ENCODE assay signal across 18 mouse cellular contexts in genomic region chr7:3440526-3440925, GRCm38 (mm10). TPM values are rescaled to one million over a fixed set of nuclear protein-coding genes. Genes with fewer than 3 reads are reported as not detected.
DNase-seq lines count a peak whose midpoint lies in the region; ATAC-seq and TF ChIP-seq lines count a peak whose summit lies in the region.
"Had no signal": no experiment of that assay in that cellular context is flagged by ENCODE, and none has a peak within 500 bp of the region (broad histone marks: within the 10 kb centered on the region; RNA-seq: fewer than 3 reads in every experiment).

No protein-coding gene starts in this region.

- no peak overlapping the region for H3K27ac ChIP-seq in forebrain, embryonic 14.5 days (ENCODE audit: low read depth, low read length)
- no peak overlapping the region for H3K27ac ChIP-seq in forebrain, embryonic 15.5 days (replicated peaks)
- H3K27ac ChIP-seq in midbrain, postnatal 0 days (ENCODE audit: low read depth, low read length): no peak overlapping the region
- H3K27ac ChIP-seq in midbrain, embryonic 11.5 days (ENCODE audit: low read depth, low read length): no peak overlapping the region
- H3K27ac ChIP-seq: forebrain, embryonic 12.5 days; gastrocnemius, adult 2 months; intestine, embryonic 15.5 days had no signal

- H3K27me3 ChIP-seq in forebrain, embryonic 14.5 days (replicated peaks; ENCODE audit: control insufficient read depth, insufficient read depth, low read length): no peaks in the 10 kb centered on the region
- H3K27me3 ChIP-seq in forebrain, embryonic 15.5 days: no peaks in the 10 kb centered on the region
- H3K27me3 ChIP-seq in midbrain, postnatal 0 days (ENCODE audit: insufficient read depth, low read length): no peaks in the 10 kb centered on the region
- no peaks in the 10 kb centered on the region for H3K27me3 ChIP-seq in midbrain, embryonic 11.5 days (ENCODE audit: control insufficient read depth, insufficient read depth, low read length)
- H3K27me3 ChIP-seq: forebrain, embryonic 12.5 days; heart, embryonic 12.5 days; intestine, embryonic 15.5 days had no signal

- no peak overlapping the region for H3K9ac ChIP-seq in forebrain, embryonic 14.5 days (ENCODE audit: low read length)
- no peak overlapping the region for H3K9ac ChIP-seq in forebrain, embryonic 15.5 days (replicated peaks)
- no peak overlapping the region for H3K9ac ChIP-seq in midbrain, postnatal 0 days (replicated peaks; ENCODE audit: low read length, poor library complexity, severe bottlenecking)
- H3K9ac ChIP-seq in midbrain, embryonic 11.5 days (ENCODE audit: low read length): no peak overlapping the region
- H3K9ac ChIP-seq: forebrain, embryonic 12.5 days; heart, embryonic 12.5 days; intestine, embryonic 15.5 days had no signal

- no peak for ATAC-seq in forebrain, embryonic 14.5 days
- no peak for ATAC-seq in forebrain, embryonic 15.5 days (replicated peaks)
- no peak for ATAC-seq in midbrain, postnatal 0 days (ENCODE audit: low FRiP score)
- ATAC-seq in midbrain, embryonic 11.5 days (ENCODE audit: low FRiP score): no peak
- no peak for ATAC-seq in monocyte, adult 5-6 weeks (replicated peaks; ENCODE audit: insufficient number of reproducible peaks, low FRiP score, low TSS enrichment, poor library complexity, severe bottlenecking)
- ATAC-seq: intestine, embryonic 15.5 days had no signal

- intact Hi-C loops in left cerebral cortex, postnatal 4 days (cut with DNase I): no loop called here
- intact Hi-C loops in left cerebral cortex, postnatal 36 days (cut with DNase I): no loop called here

- no peak overlapping the region for H3K4me2 ChIP-seq in forebrain, embryonic 14.5 days (ENCODE audit: low read length)
- H3K4me2 ChIP-seq in forebrain, embryonic 15.5 days (replicated peaks): no peak overlapping the region
- no peak overlapping the region for H3K4me2 ChIP-seq in midbrain, postnatal 0 days (ENCODE audit: low read depth, low read length, poor library complexity, severe bottlenecking)
- H3K4me2 ChIP-seq in midbrain, embryonic 11.5 days: no peak overlapping the region
- H3K4me2 ChIP-seq: forebrain, embryonic 12.5 days; heart, embryonic 12.5 days; intestine, embryonic 15.5 days had no signal

- no peaks in the 10 kb centered on the region for H3K36me3 ChIP-seq in forebrain, embryonic 14.5 days (ENCODE audit: control insufficient read depth, insufficient read depth, low read length)
- no peaks in the 10 kb centered on the region for H3K36me3 ChIP-seq in forebrain, embryonic 15.5 days
- H3K36me3 ChIP-seq in midbrain, postnatal 0 days (ENCODE audit: insufficient read depth, low read length): no peaks in the 10 kb centered on the region
- H3K36me3 ChIP-seq in midbrain, embryonic 11.5 days (ENCODE audit: control insufficient read depth, insufficient read depth, low read length): no peaks in the 10 kb centered on the region
- H3K36me3 ChIP-seq: forebrain, embryonic 12.5 days; heart, embryonic 12.5 days; intestine, embryonic 15.5 days had no signal

- DNase-seq in forebrain, embryonic 14.5 days (ENCODE audit: low spot score): peak; percentile 32
- DNase-seq in left cerebral cortex, postnatal 4 days: peak; percentile 61
- DNase-seq in left cerebral cortex, postnatal 36 days (ENCODE audit: low spot score in 2 of 2): no peak
- peak; percentile 67 for DNase-seq in midbrain, postnatal 0 days (ENCODE audit: low spot score)
- no peak for DNase-seq in midbrain, embryonic 11.5 days (ENCODE audit: low spot score, missing footprints)
- DNase-seq: adrenal gland, adult 2 months; cerebellum, adult 11-12 months; cerebellum, adult 9-11 months; gastrocnemius, adult 2 months; gastrocnemius, postnatal 25 days had no signal

- TF ChIP-seq CTCF in midbrain, postnatal 0 days (IDR thresholded peaks at IDR 0.05): no peak

- no peak overlapping the region for H3K4me3 ChIP-seq in forebrain, embryonic 14.5 days (ENCODE audit: low read depth, low read length)
- H3K4me3 ChIP-seq in forebrain, embryonic 15.5 days: no peak overlapping the region
- no peak overlapping the region for H3K4me3 ChIP-seq in midbrain, postnatal 0 days (ENCODE audit: low read depth, low read length)
- H3K4me3 ChIP-seq in midbrain, embryonic 11.5 days (ENCODE audit: low read depth, low read length): no peak overlapping the region
- H3K4me3 ChIP-seq: forebrain, embryonic 12.5 days; gastrocnemius, adult 2 months; heart, embryonic 12.5 days; intestine, embryonic 15.5 days had no signal

- WGBS in forebrain, embryonic 14.5 days: 52% methylated on average over 8 of the region's 8 CpGs
- 55% methylated on average over 8 of the region's 8 CpGs for WGBS in forebrain, embryonic 15.5 days
- 50% methylated on average over 8 of the region's 8 CpGs for WGBS in midbrain, postnatal 0 days
- 80% methylated on average over 8 of the region's 8 CpGs for WGBS in midbrain, embryonic 11.5 days

- H3K9me3 ChIP-seq in forebrain, embryonic 14.5 days (replicated peaks; ENCODE audit: control insufficient read depth, low read length): no peaks in the 10 kb centered on the region
- H3K9me3 ChIP-seq in forebrain, embryonic 15.5 days: no peaks in the 10 kb centered on the region
- H3K9me3 ChIP-seq in midbrain, postnatal 0 days (ENCODE audit: low read length): no peaks in the 10 kb centered on the region
- no peaks in the 10 kb centered on the region for H3K9me3 ChIP-seq in midbrain, embryonic 11.5 days (ENCODE audit: control insufficient read depth, low read length)
- H3K9me3 ChIP-seq: forebrain, embryonic 12.5 days; heart, embryonic 12.5 days; intestine, embryonic 15.5 days had no signal

- H3K4me1 ChIP-seq in forebrain, embryonic 14.5 days (ENCODE audit: control insufficient read depth, insufficient read depth, low read length): no peaks in the 10 kb centered on the region
- H3K4me1 ChIP-seq in forebrain, embryonic 15.5 days: no peaks in the 10 kb centered on the region; the same call in 1 of the 2 replicates
- no peaks in the 10 kb centered on the region for H3K4me1 ChIP-seq in midbrain, postnatal 0 days (ENCODE audit: insufficient read depth, low read length)
- H3K4me1 ChIP-seq in midbrain, embryonic 11.5 days (ENCODE audit: control insufficient read depth, insufficient read depth, low read length): no peaks in the 10 kb centered on the region
- H3K4me1 ChIP-seq: forebrain, embryonic 12.5 days; intestine, embryonic 15.5 days had no signal

RNA-seq across cellular contexts. Expression of gene Cacng6, which starts 16.5 kb away (rescaled TPM):
- polyA plus RNA-seq in forebrain, embryonic 14.5 days (2014; fragmentation: Nextera tagmentation; extraction: Ambion mirVana): 0.09 TPM in 1 of 2 replicates, not detected in the other
- 0.08 and 0.14 TPM in 2 replicates for polyA plus RNA-seq in forebrain, embryonic 15.5 days (2015; fragmentation: Nextera tagmentation; extraction: Ambion mirVana)
- 1 to 10 TPM in 1 of 2 experiments, under 1 TPM in 1; 0.91 to 1.2 TPM for total RNA-seq in left cerebral cortex, postnatal 4 days (2021)
- 1 to 10 TPM; 1.2 to 1.9 TPM for total RNA-seq in left cerebral cortex, postnatal 36 days (2021)
- total RNA-seq in midbrain, postnatal 0 days (2014; rRNA removed): not detected in 2 replicates
- polyA plus RNA-seq in midbrain, postnatal 0 days (2015; fragmentation: Nextera tagmentation; extraction: Ambion mirVana): 0.20 TPM in 1 of 2 replicates, not detected in the other
- not detected in 2 replicates for polyA plus RNA-seq in midbrain, embryonic 11.5 days (2014; fragmentation: Nextera tagmentation; extraction: Ambion mirVana)
- total RNA-seq in monocyte, adult 5-6 weeks (2017): not detected in 3 replicates
- total RNA-seq: granulocyte monocyte progenitor cell, adult 5-6 weeks had no signal
- polyA plus RNA-seq: adrenal gland, adult 2 months had no signal

RNA-seq across cellular contexts. Expression of gene Cacng8, which starts 50.0 kb away (rescaled TPM):
- polyA plus RNA-seq in forebrain, embryonic 14.5 days (2014; fragmentation: Nextera tagmentation; extraction: Ambion mirVana): 8.6 and 11.1 TPM in 2 replicates
- polyA plus RNA-seq in forebrain, embryonic 15.5 days (2015; fragmentation: Nextera tagmentation; extraction: Ambion mirVana): 12.5 and 16.4 TPM in 2 replicates
- 100 to 1,000 TPM; 102 to 111 TPM for total RNA-seq in left cerebral cortex, postnatal 4 days (2021)
- 100 to 1,000 TPM; 163 to 186 TPM for total RNA-seq in left cerebral cortex, postnatal 36 days (2021)
- 44.0 and 59.0 TPM in 2 replicates for total RNA-seq in midbrain, postnatal 0 days (2014; rRNA removed)
- polyA plus RNA-seq in midbrain, postnatal 0 days (2015; fragmentation: Nextera tagmentation; extraction: Ambion mirVana): 20.8 and 21.4 TPM in 2 replicates
- polyA plus RNA-seq in midbrain, embryonic 11.5 days (2014; fragmentation: Nextera tagmentation; extraction: Ambion mirVana): 4.0 and 4.7 TPM in 2 replicates
- not detected in 3 replicates for total RNA-seq in monocyte, adult 5-6 weeks (2017)
- total RNA-seq: gastrocnemius, adult 2 months; gastrocnemius, postnatal 25 days; granulocyte monocyte progenitor cell, adult 5-6 weeks; heart, adult 8-10 months; heart, postnatal 25 days had no signal

Comparison
In these comparisons a context has a peak if more than half of its experiments do, and no peak if none do; other contexts are left out.
1. DNase-seq: peak in forebrain, embryonic 14.5 days (single experiment), left cerebral cortex, postnatal 4 days (single experiment) and midbrain, postnatal 0 days (single experiment); none in left cerebral cortex, postnatal 36 days (0 of 2) and midbrain, embryonic 11.5 days (single experiment).
2. RNA of gene Cacng8, which starts 50.0 kb away (total RNA-seq): 163 to 186 TPM in left cerebral cortex, postnatal 36 days, 102 to 111 TPM in left cerebral cortex, postnatal 4 days and 44.0 to 59.0 TPM in midbrain, postnatal 0 days; not detected in monocyte, adult 5-6 weeks; every median in the first group is over 10 times any median in the second.